Mouse (Mus musculus) Muller cell, postnatal 12 days (primary cell): ENCODE results near the gene Gpr155.

Source experiments
- DNase-seq: peaks from one replicate; pipeline ENCODE4 v3.0.0-alpha.2; 2015; ENCODE audit errors: inconsistent ontology term

Gene Gpr155

GRCm38 (mm10) chr2:73386356-73387046 lies at the start of gene Gpr155:
Gene Gpr155, minus strand, starts transcription at chr2:73386572.
- peak; percentile 100 for DNase-seq

- no peak for DNase-seq
These were observed 49.5 kb upstream of the Gpr155 start for GRCm38 (mm10) chr2:73435847-73436246.

GRCm38 (mm10) chr2:73431959-73432396 lies 45.6 kb upstream of the Gpr155 start:
- DNase-seq = no peak

GRCm38 (mm10) chr2:73428803-73429468 lies 42.6 kb upstream of the Gpr155 start:
- peak; percentile 73 for DNase-seq

GRCm38 (mm10) chr2:73427293-73427692 lies 40.9 kb upstream of the Gpr155 start:
- DNase-seq = no peak

- DNase-seq = no peak
These were observed 39.5 kb upstream of the Gpr155 start for GRCm38 (mm10) chr2:73425822-73426221.

GRCm38 (mm10) chr2:73419730-73420129 lies 33.4 kb upstream of the Gpr155 start:
- DNase-seq = no peak

- DNase-seq = no peak
These were observed 32.9 kb upstream of the Gpr155 start for GRCm38 (mm10) chr2:73419285-73419684.

- peak; percentile 78 for DNase-seq
These were observed 29.5 kb upstream of the Gpr155 start for GRCm38 (mm10) chr2:73415892-73416291.

- no peak for DNase-seq
These were observed 23.7 kb upstream of the Gpr155 start for GRCm38 (mm10) chr2:73410076-73410475.

- DNase-seq = no peak
These were observed 21.3 kb upstream of the Gpr155 start for GRCm38 (mm10) chr2:73407662-73408061.

GRCm38 (mm10) chr2:73406336-73406915 lies 20.1 kb upstream of the Gpr155 start:
- no peak for DNase-seq

GRCm38 (mm10) chr2:73404980-73405379 lies 18.6 kb upstream of the Gpr155 start:
- no peak for DNase-seq

- no peak for DNase-seq
These were observed 18.1 kb upstream of the Gpr155 start for GRCm38 (mm10) chr2:73404442-73404841.

- no peak for DNase-seq
These were observed 17.1 kb upstream of the Gpr155 start for GRCm38 (mm10) chr2:73403385-73404013.

- no peak for DNase-seq
These were observed 15.3 kb upstream of the Gpr155 start for GRCm38 (mm10) chr2:73401689-73402088.

GRCm38 (mm10) chr2:73397476-73397875 lies 11.1 kb upstream of the Gpr155 start:
- no peak for DNase-seq

GRCm38 (mm10) chr2:73396828-73397325 lies 10.5 kb upstream of the Gpr155 start:
- no peak for DNase-seq

GRCm38 (mm10) chr2:73395516-73395915 lies 9.1 kb upstream of the Gpr155 start:
- DNase-seq = no peak

GRCm38 (mm10) chr2:73394476-73394875 lies 8.1 kb upstream of the Gpr155 start:
- no peak for DNase-seq

GRCm38 (mm10) chr2:73392772-73393171 lies 6.4 kb upstream of the Gpr155 start:
- no peak for DNase-seq

GRCm38 (mm10) chr2:73389951-73390350 lies 3.6 kb upstream of the Gpr155 start:
- no peak for DNase-seq
